Mouse (Mus musculus) frontal cortex, adult 2 months (tissue): ENCODE measurements at regions not wholly inside any gene's neighbourhood (a gene's known extent, or its start where the extent isn't known, plus 50 kb on each side); places are given as distances from the start of the nearest gene placed in this dataset.

Experiments used
- DNase-seq, 2 experiments: peaks; one replicate each; pipeline ENCODE4 v3.0.0; 2022; ENCODE audit warnings: low spot score in 1 of 2; ENCODE audit errors: extremely low spot score in 1 of 2

DNA sequence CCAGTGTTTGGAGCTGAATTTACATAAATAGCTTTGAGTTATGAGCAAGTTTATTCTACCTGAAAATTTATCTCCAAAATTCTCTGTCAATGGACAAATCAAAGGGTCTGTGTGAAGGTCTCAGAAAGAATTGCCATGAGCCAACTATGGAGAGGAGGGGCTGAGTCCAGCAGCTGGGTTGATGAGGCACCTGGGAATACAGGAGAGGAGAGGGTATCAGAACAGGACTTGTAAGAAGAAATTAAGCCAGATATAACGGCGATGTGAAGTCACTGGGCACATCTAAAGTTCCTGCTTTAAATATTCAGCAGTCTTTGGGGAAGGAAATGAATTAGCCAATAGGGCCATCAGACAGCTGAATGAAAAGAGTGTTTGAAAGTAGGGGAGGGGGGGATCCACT, 394.4 kb upstream of the Plxna2 start:
- no peak for DNase-seq

DNA sequence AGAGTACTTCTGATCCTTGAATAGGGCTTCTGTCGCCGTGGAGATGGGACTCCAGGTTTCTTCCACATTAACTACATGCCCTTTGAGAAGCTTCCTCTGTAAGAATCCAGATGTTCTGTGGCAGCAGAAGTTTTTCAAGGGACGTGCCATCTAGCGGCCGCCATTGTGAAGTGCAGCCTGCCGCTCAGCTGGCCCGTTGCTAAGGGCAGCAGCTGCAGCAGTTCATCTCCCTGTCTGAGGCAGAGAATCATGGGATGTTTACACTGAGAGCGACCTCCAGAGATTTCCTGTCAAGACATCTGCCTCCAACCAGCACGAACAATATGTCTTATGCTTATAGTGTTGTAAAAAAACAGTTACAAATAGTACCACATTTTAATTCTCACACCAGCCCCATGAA, 395.0 kb upstream of the Plxna2 start:
- peak; percentile 49 to 85 for DNase-seq

GRCm38 (mm10) chr1:194208034-194209000, 409.7 kb upstream of the Plxna2 start:
- no peak for DNase-seq

DNA sequence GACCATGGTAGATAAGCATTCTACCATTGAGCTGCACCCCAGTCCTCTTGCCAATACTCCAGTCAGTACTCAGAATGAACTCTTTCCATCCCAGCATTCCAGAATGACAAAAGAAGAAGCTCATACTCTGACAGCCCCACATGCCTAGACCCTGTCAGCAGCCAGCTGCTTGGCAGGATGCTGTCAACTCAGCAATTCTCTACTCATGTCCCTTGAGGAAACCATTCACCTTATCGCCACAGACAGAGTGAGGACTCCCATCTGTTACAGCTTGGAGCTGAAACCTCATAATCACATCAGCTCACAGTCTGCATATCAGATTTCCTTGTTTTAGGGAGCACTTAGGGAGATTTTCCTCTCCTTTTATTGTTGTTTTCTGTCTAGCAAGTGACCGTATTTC, 420.5 kb upstream of the Plxna2 start:
- no peak for DNase-seq

GRCm38 (mm10) chr1:194182293-194182692, 435.7 kb upstream of the Plxna2 start:
- DNase-seq: no peak

- DNase-seq: no peak
These were observed 456.5 kb upstream of the Plxna2 start for GRCm38 (mm10) chr1:194161469-194161868.

DNA sequence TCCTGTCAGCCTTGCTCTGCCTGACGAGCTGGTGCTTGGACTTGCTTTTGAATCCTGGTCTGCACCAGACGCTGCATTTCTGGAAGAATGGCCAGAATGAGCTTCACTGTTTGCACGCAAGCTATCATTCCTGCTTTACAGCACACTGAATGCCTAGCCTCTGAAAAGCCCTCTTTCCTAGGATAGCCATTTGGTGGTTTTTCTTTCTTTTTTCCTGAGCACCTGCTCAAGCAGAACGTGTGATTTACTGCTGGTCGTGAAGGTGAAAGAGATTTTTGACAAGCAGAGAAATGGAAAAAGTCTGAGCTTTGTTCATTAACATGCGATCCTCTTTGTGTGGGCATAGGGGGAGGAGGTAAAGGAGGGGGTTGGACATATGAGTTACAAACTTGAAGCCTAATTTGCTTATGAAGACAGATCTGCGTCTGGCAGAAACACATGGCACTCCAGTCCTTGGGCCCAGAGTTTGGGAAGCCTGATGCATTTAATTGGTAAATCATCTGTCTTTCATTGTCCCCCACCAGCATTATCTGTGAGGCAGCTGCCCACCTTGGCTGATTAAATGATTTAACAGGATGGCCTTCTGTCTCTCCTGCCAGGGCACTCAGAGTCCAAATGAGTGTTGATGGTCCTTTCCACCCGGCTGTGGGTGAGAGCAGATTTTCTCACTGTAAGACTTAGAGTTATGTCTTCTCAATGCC, 457.1 kb upstream of the Plxna2 start:
- DNase-seq: no peak

DNA sequence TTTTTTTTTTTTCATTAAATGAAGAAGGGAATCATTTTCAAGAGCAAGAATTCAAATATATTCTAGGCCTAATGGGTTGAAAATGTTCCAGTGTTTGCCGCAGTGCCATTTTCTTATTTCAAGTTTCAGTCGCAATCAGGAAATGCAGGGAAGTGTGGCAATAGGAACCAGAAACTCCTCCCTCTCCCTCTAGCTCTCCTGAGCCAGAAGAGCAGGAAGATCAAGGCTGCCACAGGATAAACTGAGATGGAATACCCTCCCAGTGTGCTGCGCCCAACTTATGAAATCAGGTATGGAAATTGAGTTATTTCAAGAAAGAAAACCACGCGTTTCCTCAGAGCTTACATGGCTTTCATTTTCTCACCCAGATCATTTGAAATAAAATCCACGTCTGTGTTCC, 460.8 kb upstream of the Plxna2 start:
- no peak for DNase-seq

GRCm38 (mm10) chr1:194148416-194149364, 469.3 kb upstream of the Plxna2 start:
- DNase-seq: peak in 1 of 2 experiments; percentile 43

DNA sequence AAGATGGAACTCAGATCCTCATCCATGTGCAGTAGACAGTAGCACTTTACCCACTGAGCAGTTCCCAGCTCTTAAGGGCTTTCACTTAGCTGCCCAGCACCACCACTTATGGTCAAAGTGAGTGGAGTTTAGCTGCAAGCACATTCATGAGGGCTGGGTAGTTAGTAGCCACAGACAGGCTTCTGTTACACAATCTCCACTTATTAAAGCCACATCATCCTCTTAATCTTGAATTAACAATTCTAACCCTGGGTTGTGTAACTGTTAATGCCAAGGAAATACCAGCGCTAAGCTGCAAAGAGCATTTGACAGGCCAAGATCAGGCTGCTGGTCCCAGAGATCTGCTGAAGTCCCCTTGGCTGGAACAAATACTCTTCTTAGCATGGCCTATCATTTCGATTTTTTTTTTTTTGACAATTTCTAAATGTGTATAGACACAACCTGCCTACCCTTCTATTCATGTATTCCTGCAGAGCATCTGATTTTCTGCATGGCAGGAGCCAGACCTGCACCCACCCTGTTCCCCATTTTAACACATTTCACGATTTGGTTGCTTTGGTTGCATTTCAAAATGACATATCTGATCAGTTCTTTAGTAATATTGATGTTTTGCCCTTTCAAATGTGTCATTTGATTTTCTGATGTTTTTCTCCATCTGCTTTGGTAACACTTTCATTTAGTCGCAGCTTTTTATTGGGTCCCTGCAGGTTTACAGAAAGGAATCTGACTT, 500.2 kb upstream of the Plxna2 start:
- no peak for DNase-seq

- DNase-seq: no peak
These were observed 503.6 kb upstream of the Plxna2 start for GRCm38 (mm10) chr1:194114399-194114798.

DNA sequence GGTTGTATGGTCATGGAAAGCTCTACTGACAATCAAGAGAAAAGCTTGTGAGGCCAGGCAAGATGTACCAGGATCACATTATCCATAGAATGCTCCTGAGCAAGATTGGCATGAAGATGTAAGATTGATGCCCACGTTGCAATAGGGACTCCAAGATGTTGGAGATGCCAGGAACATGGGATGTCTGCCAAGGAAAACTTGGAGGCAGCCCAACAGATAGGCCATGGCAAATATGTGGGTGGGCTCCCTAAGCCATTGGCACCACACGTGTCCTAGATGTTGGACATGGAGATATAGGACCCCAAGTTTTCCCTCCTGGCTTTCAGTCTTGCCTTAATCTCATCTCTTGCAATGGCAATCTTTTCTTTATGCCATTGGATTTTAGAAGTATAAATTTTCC, 506.1 kb upstream of the Plxna2 start:
- no peak for DNase-seq

DNA sequence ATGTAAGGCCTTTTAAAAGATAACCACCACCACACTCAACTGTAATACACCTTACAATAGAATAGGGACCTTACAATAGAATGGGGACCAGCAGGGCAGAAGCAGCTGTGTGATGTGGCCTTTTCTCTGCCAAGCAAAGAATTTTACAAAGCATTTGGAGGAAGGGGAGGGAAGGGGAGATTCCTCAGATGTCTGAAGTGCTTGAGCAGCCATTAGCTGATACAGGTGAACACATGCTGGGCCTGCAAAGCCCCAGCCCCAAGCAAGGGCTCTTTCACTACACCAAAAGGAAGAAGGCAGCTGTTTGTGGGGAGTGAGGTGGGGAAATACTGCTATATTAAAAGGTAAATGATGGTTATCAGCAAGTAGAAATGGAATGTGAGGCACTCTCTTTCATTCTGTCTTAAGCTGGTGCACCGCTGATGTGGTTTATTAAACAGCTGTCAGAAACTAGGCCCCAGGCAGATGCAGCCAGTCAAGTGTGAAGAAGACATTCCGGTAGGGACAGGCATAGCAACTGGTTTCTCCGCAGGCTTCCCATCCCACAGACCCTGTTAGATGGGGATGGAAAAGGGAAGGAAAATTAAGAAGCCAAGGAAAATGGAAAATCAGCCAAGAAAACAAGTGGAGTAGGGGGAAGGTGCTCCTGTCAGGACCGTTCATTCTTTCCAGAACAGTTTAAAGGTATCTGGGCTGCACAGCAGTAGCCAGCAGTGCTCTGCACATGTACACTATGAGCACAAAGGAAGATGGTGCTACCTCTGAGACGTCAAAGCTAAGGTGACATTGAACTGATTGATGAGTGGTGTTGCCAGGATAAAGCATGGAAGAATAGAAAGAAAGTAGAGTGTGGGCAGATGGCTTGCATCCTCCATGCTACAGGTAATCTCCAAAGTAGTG, 508.6 kb upstream of the Plxna2 start:
- DNase-seq: no peak

GRCm38 (mm10) chr1:194108132-194108531, 509.9 kb upstream of the Plxna2 start:
- DNase-seq: no peak

GRCm38 (mm10) chr1:194107271-194107938, 510.6 kb upstream of the Plxna2 start:
- DNase-seq: no peak

GRCm38 (mm10) chr1:194089918-194090548, 528.0 kb upstream of the Plxna2 start:
- peak in 1 of 2 experiments; percentile 8 for DNase-seq

DNA sequence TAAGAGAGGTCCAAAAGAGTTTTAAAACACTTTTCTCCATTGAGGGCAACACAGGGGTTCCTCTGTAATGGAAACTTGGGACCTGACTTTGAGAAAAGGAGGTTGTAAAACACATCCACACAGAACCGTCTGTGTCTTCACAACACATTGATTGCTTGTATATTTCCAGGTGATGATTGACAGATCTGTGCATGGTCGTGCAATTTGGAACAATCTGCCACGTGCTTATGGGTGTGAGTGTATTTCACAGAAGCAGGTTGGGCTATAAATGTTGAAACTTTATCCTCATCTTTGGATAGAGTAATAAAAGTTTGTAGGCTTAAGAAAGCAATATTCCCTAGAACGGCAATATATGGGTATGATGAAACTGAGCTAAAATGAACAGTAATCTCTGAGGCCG, 559.5 kb upstream of the Plxna2 start:
- no peak for DNase-seq

DNA sequence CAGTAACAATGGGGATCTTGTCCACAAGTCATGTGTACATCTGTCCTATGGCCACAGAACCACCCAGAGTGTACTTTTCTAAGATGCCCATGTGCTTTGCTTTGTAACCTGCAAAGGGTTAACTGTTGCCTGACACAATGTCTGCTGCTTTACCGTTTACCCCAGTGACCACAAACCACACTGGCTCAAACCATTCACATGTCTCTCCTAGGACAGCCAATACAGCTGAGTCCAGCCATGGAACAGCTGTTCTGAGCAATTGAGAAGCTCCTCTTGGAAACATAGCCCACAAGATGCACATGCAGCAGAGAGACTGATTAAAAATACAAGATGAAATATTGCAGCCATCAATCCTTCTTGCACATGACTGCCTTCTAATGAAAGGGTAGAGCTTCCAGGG, 561.5 kb upstream of the Plxna2 start:
- no peak for DNase-seq
